Mouse (Mus musculus): ENCODE measurements around the gene Coil.

DNA sequence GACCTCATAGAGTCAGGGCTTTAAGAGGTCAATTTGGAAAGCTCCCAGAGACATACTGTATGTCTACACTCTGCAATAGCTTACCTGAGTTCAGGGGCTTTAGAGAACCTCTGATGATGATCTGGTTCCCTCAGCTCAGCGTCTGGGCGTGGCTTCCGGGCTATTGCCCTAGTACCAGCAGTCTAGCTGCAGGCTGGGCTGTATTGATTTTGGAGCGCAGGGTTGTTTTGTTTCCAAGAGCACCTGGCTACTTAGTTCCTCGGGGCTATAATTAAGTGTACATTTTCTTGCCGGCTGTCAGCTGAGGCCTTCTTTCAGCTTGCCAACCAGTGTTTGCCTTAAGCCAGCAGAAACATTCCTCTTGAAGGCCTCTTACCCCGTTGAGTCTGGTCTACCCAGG lies 39.4 kb downstream of the Coil start:
- no peak for TF ChIP-seq CTCF (IDR thresholded peaks at IDR 0.05; ENCODE audit: low read depth, low read length)
- TF ChIP-seq POLR2A (IDR thresholded peaks at IDR 0.05; ENCODE audit: borderline replicate concordance, low read depth, low read length): no peak

All from bone marrow macrophage, adult 2 months (primary cell).